Mouse (Mus musculus): Measurements from ENCODE around the gene D630039A03Rik.

GRCm38 (mm10) chr4:57947036-57947435 is 30.9 kb upstream of the D630039A03Rik start:
- TF ChIP-seq POLR2A (IDR thresholded peaks at IDR 0.05; ENCODE audit: insufficient read length, low read depth) (no peak), MAX (IDR thresholded peaks at IDR 0.05; ENCODE audit: low read depth) (no peak), POLR2AphosphoS2 (IDR thresholded peaks at IDR 0.05; ENCODE audit: insufficient read length, low read depth) (no peak), MYOG (IDR thresholded peaks at IDR 0.05; ENCODE audit: control insufficient read depth in 1 of 3, insufficient read depth in 1 of 3, insufficient read length in 2 of 3, low read depth in 2 of 3) (no peak), TCF12 (IDR thresholded peaks at IDR 0.05; ENCODE audit: insufficient read depth, poor library complexity, severe bottlenecking) (no peak), MYOD1 (IDR thresholded peaks at IDR 0.05; ENCODE audit: control insufficient read depth in 1 of 3, insufficient read length in 2 of 3, low read depth in 2 of 3) (no peak), REST (IDR thresholded peaks at IDR 0.05; ENCODE audit: insufficient read depth, insufficient read length) (no peak), SRF (IDR thresholded peaks at IDR 0.05; ENCODE audit: control insufficient read depth, insufficient read length, low read depth) (no peak)

All from myocyte (in vitro differentiated cells).